Mouse (Mus musculus) left cerebral cortex, postnatal 25 days (tissue): ENCODE measurements around the gene Ptpn6. TPM values are rescaled to one million over a fixed set of nuclear protein-coding genes. Genes with fewer than 3 reads are reported as not detected.

Source experiments
- DNase-seq, 2 experiments: peaks; one replicate each; pipeline ENCODE4 v3.0.0; 2022; ENCODE audit warnings: low spot score in 2 of 2, mixed read lengths in 1 of 2
- intact Hi-C: fragments of 180-260 bp; cut with DNase I; formaldehyde crosslinking; loops from one replicate; pipeline ENCODE4 v1.15.1; 2025
- total RNA-seq, 2 experiments: library from RNA; stranded (reverse); gene quantifications; 2 replicates each; pipeline ENCODE4 v1.2.3; 2021

Gene Ptpn6
- total RNA-seq, 2 experiments from 2014 or later: 3.1 to 4.5 TPM

GRCm38 (mm10) chr6:124757351-124757880 lies 18.9 kb upstream of the Ptpn6 start:
- no peak for DNase-seq
- intact Hi-C loops: loop anchor here (5.0 kb wide), 2 partner anchors 45 to 95 kb away; partner anchors contain the start of genes Emg1, Lpcat3 and Phb2

- intact Hi-C loops: loop anchor here (5.0 kb wide), 2 partner anchors 44 to 94 kb away; partner anchors contain the start of genes Emg1, Lpcat3 and Phb2
- peak; percentile 76 to 79 for DNase-seq
These were observed 18.3 kb upstream of the Ptpn6 start for GRCm38 (mm10) chr6:124756652-124757350.

- DNase-seq: peak in 1 of 2 experiments; percentile 55
- intact Hi-C loops: loop anchor here (5.0 kb wide), 2 partner anchors 44 to 94 kb away; partner anchors contain the start of genes Emg1, Lpcat3 and Phb2
These were observed 17.5 kb upstream of the Ptpn6 start, which contains the start of the genes Gm45234 and Atn1 for GRCm38 (mm10) chr6:124755831-124756595. TSS of gene Gm45234 (minus strand) at chr6:124756021. TSS of gene Atn1 (minus strand) at chr6:124756524.

- intact Hi-C loops: loop anchor here (5.0 kb wide), 2 partner anchors 43 to 93 kb away; partner anchors contain the start of genes Emg1, Lpcat3 and Phb2
- no peak for DNase-seq
These were observed 16.8 kb upstream of the Ptpn6 start for GRCm38 (mm10) chr6:124755306-124755705.

GRCm38 (mm10) chr6:124753861-124754260 lies 15.3 kb upstream of the Ptpn6 start:
- intact Hi-C loops: no loop called here
- DNase-seq: no peak

- intact Hi-C loops: no loop called here
- DNase-seq: no peak
These were observed 11.9 kb upstream of the Ptpn6 start for GRCm38 (mm10) chr6:124750405-124750804.

- intact Hi-C loops: no loop called here
- no peak for DNase-seq
These were observed 8.4 kb upstream of the Ptpn6 start for GRCm38 (mm10) chr6:124746654-124747632.

- no peak for DNase-seq
- intact Hi-C loops: no loop called here
These were observed 7.7 kb upstream of the Ptpn6 start for GRCm38 (mm10) chr6:124746296-124746605.

- peak; percentile 95 to 97 for DNase-seq
- intact Hi-C loops: loop anchor here (2.0 kb wide), 1 partner anchor 13 kb away; no protein-coding TSS in a partner anchor
These were observed 7.2 kb upstream of the Ptpn6 start for GRCm38 (mm10) chr6:124745490-124746295.

- intact Hi-C loops: loop anchor here (2.0 kb wide), 1 partner anchor 14 kb away; no protein-coding TSS in a partner anchor
- DNase-seq: no peak
These were observed 6.3 kb upstream of the Ptpn6 start for GRCm38 (mm10) chr6:124744755-124745321.

- DNase-seq: no peak
- intact Hi-C loops: loop anchor here (2.0 kb wide), 1 partner anchor 15 kb away; no protein-coding TSS in a partner anchor
These were observed 5.1 kb upstream of the Ptpn6 start for GRCm38 (mm10) chr6:124743647-124744046.

GRCm38 (mm10) chr6:124742839-124743514 lies 4.5 kb upstream of the Ptpn6 start:
- no peak for DNase-seq
- intact Hi-C loops: no loop called here

- DNase-seq: no peak
- intact Hi-C loops: loop anchor here (2.0 kb wide), 2 partner anchors 29 to 63 kb away; partner anchors contain the start of genes Emg1 and Phb2
These were observed 3.3 kb upstream of the Ptpn6 start for GRCm38 (mm10) chr6:124741842-124742241.

- intact Hi-C loops: loop anchor here (2.0 kb wide), 2 partner anchors 28 to 64 kb away; partner anchors contain the start of genes Emg1 and Phb2
These were observed 2.6 kb upstream of the Ptpn6 start, which contains the start of gene Grcc10 for GRCm38 (mm10) chr6:124740888-124741761. TSS of gene Grcc10 (minus strand) at chr6:124741374.

GRCm38 (mm10) chr6:124740211-124740887 lies 1.8 kb upstream of the Ptpn6 start:
- DNase-seq: peak in 1 of 2 experiments; percentile 61
- intact Hi-C loops: loop anchor here (2.0 kb wide), 2 partner anchors 28 to 64 kb away; partner anchors contain the start of genes Emg1 and Phb2

More at GRCm38 (mm10) chr6:124740888-124741761, 2.6 kb upstream of the Ptpn6 start, which contains the start of gene Grcc10:
- DNase-seq: peak; percentile 91 to 96
